Mouse (Mus musculus) subcutaneous adipose tissue, adult 2 months (tissue): ENCODE data around the gene Vmn2r106. TPM values are rescaled to one million over a fixed set of nuclear protein-coding genes. Genes with fewer than 3 reads are reported as not detected.

ENCODE experiments used
- polyA plus RNA-seq: library from polyadenylated mRNA; depleted of rRNA; stranded (reverse); fragments of >200 nt; gene quantifications from 2 replicates; pipeline ENCODE4 v1.2.3, GENCODE M21; 2012; ENCODE audit warnings: low replicate concordance; rRNA removed

Gene Vmn2r106
- not detected in 2 replicates for polyA plus RNA-seq

GRCm38 (mm10) chr17:20285453-20285852 is at the start of gene Vmn2r106:
Gene Vmn2r106 (minus strand): TSS chr17:20285553.

GRCm38 (mm10) chr17:20234952-20235351 is 50.4 kb downstream of the Vmn2r106 start, which contains the start of gene Vmn2r105:
Gene Vmn2r105 (minus strand): TSS chr17:20235052.

Other genes with a start within 250 kb of the Vmn2r106 start
- gene Vmn2r104, start 237.2 kb downstream of the Vmn2r106 start, polyA plus RNA-seq: not detected in 2 replicates
- not detected in 2 replicates for gene Fpr-rs7, start 171.3 kb downstream of the Vmn2r106 start, polyA plus RNA-seq
- gene Fpr-rs6, start 102.5 kb downstream of the Vmn2r106 start, polyA plus RNA-seq: not detected in 2 replicates
- not detected in 2 replicates for gene Vmn2r105, start 50.5 kb downstream of the Vmn2r106 start, polyA plus RNA-seq
- not detected in 2 replicates for gene Vmn2r107, start 59.7 kb upstream of the Vmn2r106 start, polyA plus RNA-seq
- gene Vmn1r224, start 128.6 kb upstream of the Vmn2r106 start, polyA plus RNA-seq: not detected in 2 replicates
- gene Vmn2r108, start 195.8 kb upstream of the Vmn2r106 start, polyA plus RNA-seq: not detected in 2 replicates
- gene Vmn1r225, start 212.6 kb upstream of the Vmn2r106 start, polyA plus RNA-seq: not detected in 2 replicates